Mouse (Mus musculus) neural tube, embryonic 10.5 days (tissue): Measurements from ENCODE around the gene Nav2.

Experiments used
- DNase-seq: peaks from one replicate; pipeline ENCODE4 v3.0.0-alpha.2; 2017; ENCODE audit warnings: low spot score; ENCODE audit errors: extremely low spot score

Gene Nav2

GRCm38 (mm10) chr7:49350321-49351007, 441.9 kb downstream of the Nav2 start:
- DNase-seq: no peak

- no peak for DNase-seq
Measured at GRCm38 (mm10) chr7:49351596-49352258, 443.2 kb downstream of the Nav2 start.

- DNase-seq: no peak
Measured at GRCm38 (mm10) chr7:49357441-49358165, 449.1 kb downstream of the Nav2 start.

GRCm38 (mm10) chr7:49359120-49359519, 450.6 kb downstream of the Nav2 start:
- DNase-seq: no peak

- no peak for DNase-seq
Measured at GRCm38 (mm10) chr7:49360597-49360996, 452.1 kb downstream of the Nav2 start.

GRCm38 (mm10) chr7:49361465-49362090, 453.1 kb downstream of the Nav2 start:
- DNase-seq: no peak

- DNase-seq: no peak
Measured at GRCm38 (mm10) chr7:49364486-49365162, 456.1 kb downstream of the Nav2 start.

- DNase-seq: no peak
Measured at GRCm38 (mm10) chr7:49368590-49368989, 460.1 kb downstream of the Nav2 start.

GRCm38 (mm10) chr7:49369006-49369405, 460.5 kb downstream of the Nav2 start:
- DNase-seq: no peak

- DNase-seq: no peak
Measured at GRCm38 (mm10) chr7:49369809-49370473, 461.4 kb downstream of the Nav2 start.

- DNase-seq: no peak
Measured at GRCm38 (mm10) chr7:49371345-49371744, 462.8 kb downstream of the Nav2 start.

- DNase-seq: no peak
Measured at GRCm38 (mm10) chr7:49371972-49372371, 463.5 kb downstream of the Nav2 start.

- DNase-seq: no peak
Measured at GRCm38 (mm10) chr7:49373173-49373572, 464.7 kb downstream of the Nav2 start.

GRCm38 (mm10) chr7:49373661-49374060, 465.1 kb downstream of the Nav2 start:
- no peak for DNase-seq

- peak; percentile 41 for DNase-seq
Measured at GRCm38 (mm10) chr7:49375499-49375974, 467.0 kb downstream of the Nav2 start.

- DNase-seq: no peak
Measured at GRCm38 (mm10) chr7:49378608-49379007, 470.1 kb downstream of the Nav2 start.

- DNase-seq: no peak
Measured at GRCm38 (mm10) chr7:49380940-49381339, 472.4 kb downstream of the Nav2 start.

- DNase-seq: no peak
Measured at GRCm38 (mm10) chr7:49382884-49383283, 474.4 kb downstream of the Nav2 start.

- no peak for DNase-seq
Measured at GRCm38 (mm10) chr7:49388137-49388536, 479.6 kb downstream of the Nav2 start.

- no peak for DNase-seq
Measured at GRCm38 (mm10) chr7:49390312-49390711, 481.8 kb downstream of the Nav2 start.

GRCm38 (mm10) chr7:49390829-49391228, 482.3 kb downstream of the Nav2 start:
- no peak for DNase-seq
